Mouse (Mus musculus) ES-CJ7 (cell line): ENCODE data around the gene Pcnx2.

Experiments
- DNase-seq: peaks from one replicate; pipeline ENCODE4 v3.0.0; 2011; ENCODE audit warnings: low read depth, low spot score

The Pcnx2 gene

GRCm38 (mm10) chr8:125822065-125822464 lies 76.1 kb downstream of the Pcnx2 start:
- no peak for DNase-seq

- DNase-seq, result no peak
Observed at GRCm38 (mm10) chr8:125819797-125820196, 78.3 kb downstream of the Pcnx2 start.

GRCm38 (mm10) chr8:125818796-125819195 lies 79.3 kb downstream of the Pcnx2 start:
- DNase-seq, result no peak

- no peak for DNase-seq
Observed at GRCm38 (mm10) chr8:125816742-125817141, 81.4 kb downstream of the Pcnx2 start.

- no peak for DNase-seq
Observed at GRCm38 (mm10) chr8:125808826-125809225, 89.3 kb downstream of the Pcnx2 start.

GRCm38 (mm10) chr8:125807905-125808310 lies 90.2 kb downstream of the Pcnx2 start:
- no peak for DNase-seq

GRCm38 (mm10) chr8:125806459-125806858 lies 91.7 kb downstream of the Pcnx2 start:
- DNase-seq, result peak; percentile 11

GRCm38 (mm10) chr8:125796970-125797369 lies 101.1 kb downstream of the Pcnx2 start:
- no peak for DNase-seq

- DNase-seq, result no peak
Observed at GRCm38 (mm10) chr8:125795341-125795740, 102.8 kb downstream of the Pcnx2 start.

- no peak for DNase-seq
Observed at GRCm38 (mm10) chr8:125792816-125793455, 105.2 kb downstream of the Pcnx2 start.

GRCm38 (mm10) chr8:125786886-125787285 lies 111.2 kb downstream of the Pcnx2 start:
- DNase-seq, result no peak

GRCm38 (mm10) chr8:125782161-125782560 lies 116.0 kb downstream of the Pcnx2 start:
- DNase-seq, result no peak

GRCm38 (mm10) chr8:125779656-125780055 lies 118.5 kb downstream of the Pcnx2 start:
- no peak for DNase-seq

- peak; percentile 76 for DNase-seq
Observed at GRCm38 (mm10) chr8:125778919-125779318, 119.2 kb downstream of the Pcnx2 start.

- peak; percentile 71 for DNase-seq
Observed at GRCm38 (mm10) chr8:125777478-125778164, 120.5 kb downstream of the Pcnx2 start.

GRCm38 (mm10) chr8:125776800-125777199 lies 121.3 kb downstream of the Pcnx2 start:
- no peak for DNase-seq

GRCm38 (mm10) chr8:125776314-125776713 lies 121.8 kb downstream of the Pcnx2 start:
- DNase-seq, result no peak

GRCm38 (mm10) chr8:125775031-125775430 lies 123.1 kb downstream of the Pcnx2 start:
- peak; percentile 55 for DNase-seq

GRCm38 (mm10) chr8:125773281-125773803 lies 124.8 kb downstream of the Pcnx2 start:
- DNase-seq, result peak; percentile 99

GRCm38 (mm10) chr8:125772300-125772699 lies 125.8 kb downstream of the Pcnx2 start:
- peak; percentile 40 for DNase-seq

- DNase-seq, result no peak
Observed at GRCm38 (mm10) chr8:125768079-125768478, 130.0 kb downstream of the Pcnx2 start.

GRCm38 (mm10) chr8:125763066-125763786 lies 134.9 kb downstream of the Pcnx2 start:
- no peak for DNase-seq
